Mouse (Mus musculus) liver, embryonic 14.5 days (tissue): ENCODE data around the gene Slc23a4. TPM values are rescaled to one million over a fixed set of nuclear protein-coding genes. Genes with fewer than 3 reads are reported as not detected.
A peak's percentile ranks its signal among the peaks of the same experiment; 100 is the strongest.

Experiments used
- ATAC-seq: fragments of 200-750 bp; cut with Nextera tagmentation; 2 replicates; pipeline ENCODE4 v1.8.0; 2017; ENCODE audit warnings: moderate number of reproducible peaks, mild to moderate bottlenecking, moderate library complexity; ENCODE audit not compliant: insufficient read depth
- DNase-seq, 3 experiments: peaks; one replicate each; pipeline ENCODE4 v3.0.0-alpha.2; 2012 to 2013; ENCODE audit warnings: low read depth in 3 of 3, low spot score in 3 of 3
- H3K27ac ChIP-seq: fragments of 300-500 bp; sonication (generic); 2 replicates; pipeline ENCODE4 v1.5.1; 2014; ENCODE audit warnings: moderate library complexity, mild to moderate bottlenecking, control low read depth, inconsistent platforms
- H3K27me3 ChIP-seq: fragments of 300-500 bp; sonication (generic); 2 replicates; pipeline ENCODE4 v1.6.1; 2014; ENCODE audit warnings: mild to moderate bottlenecking, low read length, moderate library complexity; ENCODE audit not compliant: control insufficient read depth, insufficient read depth
- H3K36me3 ChIP-seq: fragments of 300-500 bp; sonication (generic); replicated peaks from 2 replicates; pipeline ENCODE4 v1.6.1; 2014; ENCODE audit warnings: low read depth; ENCODE audit not compliant: control insufficient read depth, insufficient read depth
- H3K4me1 ChIP-seq, 2 experiments: fragments of 200-500 bp in 1 of 2; fragments of 300-500 bp in 1 of 2; sonication (generic) in 1 of 2; replicated peaks; 2 replicates each; pipeline ENCODE4 v1.6.1; 2012 to 2014; ENCODE audit warnings: antibody characterized with exemption in 1 of 2, inconsistent platforms in 1 of 2, low read length in 1 of 2; ENCODE audit not compliant: control insufficient read depth in 2 of 2, insufficient read depth in 2 of 2
- H3K4me2 ChIP-seq: fragments of 300-500 bp; sonication (generic); 2 replicates; pipeline ENCODE4 v1.6.1; 2014; ENCODE audit warnings: low read depth, mild to moderate bottlenecking, control low read depth, moderate library complexity
- H3K4me3 ChIP-seq, 2 experiments: fragments of 200-500 bp in 1 of 2; fragments of 300-500 bp in 1 of 2; sonication (generic) in 1 of 2; 2 replicates each; pipeline ENCODE4 v1.5.1; 2012 to 2014; ENCODE audit warnings: low read depth in 2 of 2, low read length in 2 of 2, mild to moderate bottlenecking in 2 of 2, control low read depth in 1 of 2, inconsistent platforms in 1 of 2, moderate library complexity in 1 of 2; ENCODE audit not compliant: insufficient read depth in 1 of 2
- H3K9ac ChIP-seq: fragments of 300-500 bp; sonication (generic); replicated peaks from 2 replicates; pipeline ENCODE4 v1.6.1; 2014; ENCODE audit warnings: mild to moderate bottlenecking, control low read depth, moderate library complexity
- H3K9me3 ChIP-seq: fragments of 300-500 bp; sonication (generic); 2 replicates; pipeline ENCODE4 v1.6.1; 2016; ENCODE audit warnings: low read length, mixed read lengths; ENCODE audit not compliant: control insufficient read depth
- CTCF ChIP-seq: IDR thresholded peaks from 2 replicates; pipeline ENCODE4 v1.5.1; 2016; ENCODE audit warnings: antibody characterized with exemption, low read depth, control low read depth
- EP300 ChIP-seq: IDR thresholded peaks from 2 replicates; pipeline ENCODE4 v1.6.1; 2016; ENCODE audit warnings: antibody characterized with exemption, low read depth
- WGBS: fragments of 180-500 bp; shearing (Covaris S2); extraction: QIAGEN DNeasy Blood & Tissue Kit; methylation state at CpG from one replicate; pipeline ENCODE4 v1.1.7; 2014; ENCODE audit not compliant: insufficient replicate concordance; 5-methylcytosine and 5-hydroxymethylcytosine counted together
- polyA plus RNA-seq, 2 experiments: library from polyadenylated mRNA; depleted of rRNA in 1 of 2; stranded (reverse) in 1 of 2; unstranded in 1 of 2; fragments of >200 nt; fragmentation: Nextera tagmentation in 1 of 2; extraction: Ambion mirVana in 1 of 2; gene quantifications; 2 replicates each; pipeline versions ENCODE4 v1.2.1 to v1.2.3; 2012 to 2014

The Slc23a4 gene
- polyA plus RNA-seq, 2 experiments = 0.06 to 0.17 TPM

GRCm38 (mm10) chr6:34965819-34966539 lies 22.2 kb downstream of the Slc23a4 start:
- H3K36me3 ChIP-seq = no peaks in the 10 kb centered on the region
- 61% methylated on average over 6 of the region's 6 CpGs for WGBS
- H3K27me3 ChIP-seq = no peaks in the 10 kb centered on the region
- H3K4me1 ChIP-seq = no peaks in the 10 kb centered on the region
- no peaks in the 10 kb centered on the region for H3K9me3 ChIP-seq
- no peak for DNase-seq
- no peak overlapping the region for H3K4me3 ChIP-seq
- no peak overlapping the region for H3K4me2 ChIP-seq
- H3K9ac ChIP-seq = no peak overlapping the region
- no peak overlapping the region for H3K27ac ChIP-seq
- TF ChIP-seq EP300 = no peak
- no peak for TF ChIP-seq CTCF
- ATAC-seq = no peak

GRCm38 (mm10) chr6:34964550-34964949 lies 23.7 kb downstream of the Slc23a4 start:
- Histone ChIP-seq H3K4me3 (no peak overlapping the region), H3K27ac (no peak overlapping the region), H3K4me1 (no peaks in the 10 kb centered on the region), H3K4me2 (no peak overlapping the region), H3K27me3 (no peaks in the 10 kb centered on the region), H3K9me3 (no peaks in the 10 kb centered on the region), H3K36me3 (no peaks in the 10 kb centered on the region), H3K9ac (no peak overlapping the region)
- TF ChIP-seq EP300 (no peak), CTCF (no peak)
- ATAC-seq (no peak), DNase-seq (no peak)
- WGBS = 37% methylated on average over 2 of the region's 2 CpGs

DNA sequence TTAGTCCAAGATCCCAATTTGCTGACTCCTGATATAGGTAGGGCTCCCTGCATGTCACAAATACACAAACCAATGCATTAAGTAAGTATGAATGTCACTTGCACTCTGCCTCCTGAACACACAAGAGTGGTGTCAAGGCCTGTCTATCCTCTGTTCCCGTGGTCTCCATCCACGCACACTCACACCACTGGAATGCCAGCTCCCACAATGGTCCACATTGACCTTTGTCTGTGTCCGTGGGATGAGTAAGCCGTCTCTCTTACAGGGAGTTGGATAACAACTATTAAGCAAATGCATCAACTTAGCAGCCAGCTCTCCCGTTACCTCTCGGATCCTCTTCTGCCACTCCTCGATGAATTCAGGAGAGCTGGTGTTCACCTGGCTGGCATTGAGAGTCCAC lies 29.1 kb downstream of the Slc23a4 start:
- no peaks in the 10 kb centered on the region for H3K36me3 ChIP-seq
- no peak overlapping the region for H3K27ac ChIP-seq
- H3K4me3 ChIP-seq = no peak overlapping the region
- WGBS = 75% methylated on average over 7 of the region's 7 CpGs
- no peak overlapping the region for H3K9ac ChIP-seq
- TF ChIP-seq CTCF (no peak), EP300 (no peak)
- H3K4me1 ChIP-seq = peaks cover 0 to 3% of the 10 kb centered on the region in 2 experiments; a peak in 1 of 4 replicates
- no peak overlapping the region for H3K4me2 ChIP-seq
- H3K9me3 ChIP-seq = no peaks in the 10 kb centered on the region
- no peaks in the 10 kb centered on the region for H3K27me3 ChIP-seq
- no peak for DNase-seq
- no peak for ATAC-seq

DNA sequence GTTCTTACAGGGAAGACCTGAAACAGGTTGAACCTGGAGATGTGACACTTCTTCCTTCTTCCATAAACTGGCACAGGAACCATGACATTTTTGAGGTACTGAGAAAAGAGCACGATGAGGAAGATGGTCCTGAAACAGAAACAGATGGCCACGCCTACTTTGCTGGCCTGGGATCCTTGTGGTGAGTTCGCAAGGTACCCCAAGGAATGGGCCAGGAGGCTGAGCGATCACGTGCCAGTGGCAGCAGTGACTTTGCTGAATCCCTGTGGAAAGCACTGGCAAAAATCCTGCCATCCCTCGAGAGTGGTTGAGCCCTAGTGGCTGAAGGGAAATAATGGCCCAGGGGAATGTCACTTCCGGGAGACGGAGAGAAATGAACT lies 32.4 kb downstream of the Slc23a4 start:
- H3K36me3 ChIP-seq = no peaks in the 10 kb centered on the region
- no peaks in the 10 kb centered on the region for H3K9me3 ChIP-seq
- DNase-seq = no peak
- TF ChIP-seq CTCF (no peak), EP300 (no peak)
- peaks cover 0 to 6% of the 10 kb centered on the region in 2 experiments; a peak in 2 of 4 replicates for H3K4me1 ChIP-seq
- ATAC-seq = no peak
- no peaks in the 10 kb centered on the region for H3K27me3 ChIP-seq
- H3K27ac ChIP-seq = no peak overlapping the region
- peak overlapping the region; percentile 53 for H3K4me2 ChIP-seq
- WGBS = 38% methylated on average over 8 of the region's 8 CpGs
- H3K9ac ChIP-seq = no peak overlapping the region
- peak overlapping the region in 1 of 2 experiments; percentile 12; a peak in 1 of 4 replicates for H3K4me3 ChIP-seq

DNA sequence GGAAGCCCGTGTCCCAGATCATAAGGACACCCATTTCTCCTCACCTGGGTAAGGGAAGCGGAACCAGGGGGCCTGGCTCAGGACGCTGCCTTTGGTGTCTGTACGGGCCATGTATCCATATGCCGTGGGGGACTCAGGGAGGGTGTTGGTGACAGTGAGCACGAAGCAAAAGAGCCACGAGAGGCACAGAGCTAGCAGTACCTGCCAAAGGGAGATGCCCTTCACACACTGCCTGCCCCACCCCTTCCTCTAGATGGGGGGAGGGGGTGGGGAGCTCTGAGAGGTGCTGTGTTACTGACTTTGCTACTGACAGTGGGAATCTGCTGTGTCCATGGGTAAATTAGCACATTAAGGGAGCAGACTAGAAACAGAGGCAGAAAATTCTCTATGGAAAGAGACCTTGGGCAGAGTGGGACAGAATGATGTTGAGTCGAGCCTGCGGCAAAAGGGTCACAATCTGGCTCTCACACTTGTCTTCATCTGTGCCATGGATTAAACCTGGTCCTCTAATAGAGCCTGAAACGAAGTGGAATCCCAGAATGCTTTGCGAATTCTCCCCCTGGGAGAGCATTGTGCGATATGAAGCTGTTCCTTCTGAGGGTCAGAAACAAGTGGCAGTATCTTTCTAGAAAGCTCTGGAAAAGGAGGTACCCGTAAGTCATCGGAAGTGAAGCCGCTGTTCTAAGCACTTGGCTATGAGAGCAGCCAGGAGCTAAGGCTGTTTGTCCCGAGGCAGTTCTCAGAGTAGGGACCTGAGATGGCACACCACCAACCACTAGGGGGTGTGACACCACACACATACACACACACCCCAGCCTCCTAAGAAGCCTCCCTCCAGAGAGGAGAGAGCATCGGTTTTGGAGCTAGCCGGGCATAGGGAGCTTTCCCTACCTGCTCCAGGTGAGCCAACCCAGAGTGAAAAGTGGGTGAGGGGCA lies 33.0 kb downstream of the Slc23a4 start:
- no peak overlapping the region for H3K27ac ChIP-seq
- H3K9ac ChIP-seq = no peak overlapping the region
- TF ChIP-seq EP300 (no peak), CTCF (peak; percentile 79)
- H3K36me3 ChIP-seq = no peaks in the 10 kb centered on the region
- peak overlapping the region; percentile 12 to 41; a peak in 3 of 4 replicates for H3K4me3 ChIP-seq
- H3K27me3 ChIP-seq = no peaks in the 10 kb centered on the region
- H3K4me1 ChIP-seq = peaks cover 0 to 6% of the 10 kb centered on the region in 2 experiments; a peak in 2 of 4 replicates
- WGBS = 37% methylated on average over 18 of the region's 18 CpGs
- H3K4me2 ChIP-seq = peak overlapping the region; percentile 53
- H3K9me3 ChIP-seq = no peaks in the 10 kb centered on the region
- ATAC-seq (peak; percentile 58; the same call in 1 of the 2 replicates), DNase-seq (peak; percentile 4 to 26 (median 12))
